Mouse (Mus musculus): ENCODE measurements at regions not wholly inside any gene's neighbourhood (a gene's known extent, or its start where the extent isn't known, plus 50 kb on each side); places are given as distances from the start of the nearest gene placed in this dataset.

- no peak for TF ChIP-seq POLR2A (IDR thresholded peaks at IDR 0.05; ENCODE audit: borderline replicate concordance, insufficient read depth, low read length)
- no peak for TF ChIP-seq CTCF (IDR thresholded peaks at IDR 0.05; ENCODE audit: borderline replicate concordance, insufficient read depth, low read depth, low read length)
Measured at GRCm38 (mm10) chr8:44812360-44812759, 122.9 kb upstream of the Fat1 start.
